Mouse (Mus musculus) myocyte (in vitro differentiated cells): ENCODE measurements around the gene Dcx. TPM values are rescaled to one million over a fixed set of nuclear protein-coding genes. Genes with fewer than 3 reads are reported as not detected.

Experiments
- H3K27me3 ChIP-seq: one replicate; pipeline ENCODE4 v1.6.1; 2011; ENCODE audit not compliant: control insufficient read depth, insufficient read depth, insufficient read length
- H3K36me3 ChIP-seq: one replicate; pipeline ENCODE4 v1.6.1; 2011; ENCODE audit not compliant: control insufficient read depth, insufficient read depth
- H3K4me2 ChIP-seq: one replicate; pipeline ENCODE4 v1.6.1; 2011; ENCODE audit warnings: low read depth, control low read depth
- H3K4me3 ChIP-seq: one replicate; pipeline ENCODE4 v1.5.1; 2011; ENCODE audit warnings: mild to moderate bottlenecking, control low read depth, moderate library complexity
- H3K79me2 ChIP-seq: one replicate; pipeline ENCODE4 v1.6.1; 2011; ENCODE audit not compliant: control insufficient read depth, insufficient read depth
- H3ac ChIP-seq: one replicate; pipeline ENCODE4 v1.6.1; 2011; ENCODE audit not compliant: control insufficient read depth, insufficient read length
- CEBPB ChIP-seq: IDR thresholded peaks from 2 replicates; pipeline ENCODE4 v1.6.1; 2011; ENCODE audit warnings: mild to moderate bottlenecking, moderate library complexity; ENCODE audit not compliant: poor library complexity, insufficient read depth, severe bottlenecking
- E2F4 ChIP-seq: IDR thresholded peaks from one replicate; pipeline ENCODE4 v1.6.1; 2011; ENCODE audit warnings: mild to moderate bottlenecking, control low read depth, moderate library complexity; ENCODE audit not compliant: insufficient read depth
- MAX ChIP-seq: IDR thresholded peaks from one replicate; pipeline ENCODE4 v1.6.1; 2011; ENCODE audit warnings: low read depth, mild to moderate bottlenecking, control low read depth
- MYOD1 ChIP-seq, 3 experiments: IDR thresholded peaks; one replicate each; pipeline ENCODE4 v1.6.1; 2011; ENCODE audit warnings: control low read depth in 2 of 3, low read depth in 2 of 3, mild to moderate bottlenecking in 2 of 3, moderate library complexity in 1 of 3; ENCODE audit not compliant: insufficient read length in 2 of 3, control insufficient read depth in 1 of 3
- MYOG ChIP-seq, 3 experiments: IDR thresholded peaks; one replicate each; pipeline ENCODE4 v1.6.1; 2011; ENCODE audit warnings: control low read depth in 2 of 3, low read depth in 2 of 3, mild to moderate bottlenecking in 2 of 3; ENCODE audit not compliant: insufficient read length in 2 of 3, control insufficient read depth in 1 of 3, insufficient read depth in 1 of 3
- POLR2A ChIP-seq: IDR thresholded peaks from one replicate; pipeline ENCODE4 v1.6.1; 2011; ENCODE audit warnings: low read depth, mild to moderate bottlenecking, control low read depth, moderate library complexity; ENCODE audit not compliant: insufficient read length
- POLR2AphosphoS2 ChIP-seq: IDR thresholded peaks from one replicate; pipeline ENCODE4 v1.6.1; 2011; ENCODE audit warnings: low read depth, control low read depth; ENCODE audit not compliant: insufficient read length
- REST ChIP-seq: IDR thresholded peaks from one replicate; pipeline ENCODE4 v1.6.1; 2011; ENCODE audit warnings: mild to moderate bottlenecking, control low read depth, moderate library complexity; ENCODE audit not compliant: insufficient read depth, insufficient read length
- SRF ChIP-seq: IDR thresholded peaks from one replicate; pipeline ENCODE4 v1.6.1; 2011; ENCODE audit warnings: low read depth; ENCODE audit not compliant: control insufficient read depth, insufficient read length
- TCF12 ChIP-seq: IDR thresholded peaks from one replicate; pipeline ENCODE4 v1.6.1; 2011; ENCODE audit warnings: mild to moderate bottlenecking, control low read depth; ENCODE audit not compliant: poor library complexity, insufficient read depth, severe bottlenecking
- TCF3 ChIP-seq: IDR thresholded peaks from one replicate; pipeline ENCODE4 v1.6.1; 2011; ENCODE audit warnings: low read depth, control low read depth; ENCODE audit not compliant: insufficient read length
- USF1 ChIP-seq: IDR thresholded peaks from one replicate; pipeline ENCODE4 v1.6.1; 2011; ENCODE audit warnings: low read depth, mild to moderate bottlenecking, control low read depth, moderate library complexity
- polyA plus RNA-seq: library from polyadenylated mRNA; unstranded; fragments of >200 nt; fragmentation: generic; extraction: Trizol; gene quantifications from one replicate; pipeline ENCODE4 v1.2.1, GENCODE M21; 2012; ENCODE audit warnings: missing spikeins

Gene Dcx
- polyA plus RNA-seq, 1 experiment: 0.02 TPM

DNA sequence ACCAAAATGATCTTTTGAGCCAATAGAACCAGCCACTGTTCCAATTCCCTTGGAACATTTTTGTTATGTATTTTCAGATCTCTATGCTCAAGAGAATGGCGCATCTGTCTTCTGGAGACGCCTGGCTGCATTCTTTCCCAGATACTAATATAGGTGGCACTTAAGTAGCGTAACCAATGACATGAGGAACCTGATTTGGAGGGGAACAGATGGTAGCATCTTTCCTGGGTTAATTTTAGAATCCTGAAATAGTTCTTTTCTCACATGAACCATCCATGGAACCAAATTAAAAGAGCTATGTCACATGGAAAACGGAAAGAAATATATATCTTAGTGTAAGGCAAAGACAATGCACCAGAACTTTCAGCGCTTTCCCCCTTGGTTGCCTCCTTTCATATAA lies 11.0 kb downstream of the Dcx start:
- Histone ChIP-seq H3K36me3 (no peaks in the 10 kb centered on the region), H3K4me3 (no peak overlapping the region)

DNA sequence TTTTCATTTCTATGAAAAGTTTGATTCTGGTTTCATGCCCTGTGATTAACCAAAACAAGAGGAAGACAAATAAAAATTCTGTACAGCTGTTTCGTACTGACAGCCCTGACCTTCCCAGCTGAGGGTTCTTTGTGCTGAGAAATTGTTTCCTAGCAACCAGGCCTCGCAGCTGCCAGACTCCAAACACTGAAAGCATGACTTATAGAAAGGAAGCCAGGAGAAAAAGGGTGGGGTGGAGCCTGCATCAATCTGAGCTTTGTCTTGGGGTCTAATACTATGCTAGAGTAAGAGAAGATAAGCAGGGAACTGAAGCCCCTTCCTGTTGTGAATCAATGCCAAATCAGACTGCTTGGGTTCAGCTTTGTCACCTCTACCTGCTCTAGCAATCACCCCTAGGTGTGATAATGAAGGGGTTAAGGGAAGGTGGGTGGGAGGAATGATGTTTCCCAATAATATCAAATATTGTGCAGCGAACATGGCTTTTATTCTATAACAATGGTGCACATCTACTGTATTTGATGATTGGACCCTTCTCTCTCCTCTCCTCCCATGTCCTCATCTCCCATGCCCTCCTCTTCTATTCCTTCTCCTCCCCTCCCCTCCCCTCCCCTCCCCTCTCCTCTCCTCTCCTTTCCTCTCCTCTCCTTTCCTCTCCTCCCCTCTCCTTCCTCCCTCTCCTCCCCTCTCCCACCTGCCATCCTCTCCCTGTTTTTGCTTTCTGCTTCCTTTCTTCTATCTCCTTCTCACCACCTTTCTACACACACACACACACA lies 26.2 kb downstream of the Dcx start:
- H3K27me3 ChIP-seq: no peaks in the 10 kb centered on the region
- H3ac ChIP-seq: no peak overlapping the region
- no peak overlapping the region for H3K4me2 ChIP-seq
- no peak overlapping the region for H3K4me3 ChIP-seq
- TF ChIP-seq TCF12 (no peak), E2F4 (no peak), REST (no peak), CEBPB (no peak), USF1 (no peak), TCF3 (no peak), MYOD1 (IDR thresholded peaks at IDR 0.05; ENCODE audit: control insufficient read depth in 1 of 3, insufficient read length in 2 of 3, low read depth in 2 of 3) (no peak), SRF (no peak), POLR2AphosphoS2 (no peak), POLR2A (no peak), MAX (no peak), MYOG (IDR thresholded peaks at IDR 0.05; ENCODE audit: control insufficient read depth in 1 of 3, insufficient read depth in 1 of 3, insufficient read length in 2 of 3, low read depth in 2 of 3) (no peak)
- H3K79me2 ChIP-seq: no peaks in the 10 kb centered on the region
- H3K36me3 ChIP-seq: no peaks in the 10 kb centered on the region

More for the DNA sequence above, 11.0 kb downstream of the Dcx start:
- Histone ChIP-seq H3K4me2 (no peak overlapping the region), H3K79me2 (no peaks in the 10 kb centered on the region), H3ac (no peak overlapping the region), H3K27me3 (no peaks in the 10 kb centered on the region)
- TF ChIP-seq TCF12: no peak

DNA sequence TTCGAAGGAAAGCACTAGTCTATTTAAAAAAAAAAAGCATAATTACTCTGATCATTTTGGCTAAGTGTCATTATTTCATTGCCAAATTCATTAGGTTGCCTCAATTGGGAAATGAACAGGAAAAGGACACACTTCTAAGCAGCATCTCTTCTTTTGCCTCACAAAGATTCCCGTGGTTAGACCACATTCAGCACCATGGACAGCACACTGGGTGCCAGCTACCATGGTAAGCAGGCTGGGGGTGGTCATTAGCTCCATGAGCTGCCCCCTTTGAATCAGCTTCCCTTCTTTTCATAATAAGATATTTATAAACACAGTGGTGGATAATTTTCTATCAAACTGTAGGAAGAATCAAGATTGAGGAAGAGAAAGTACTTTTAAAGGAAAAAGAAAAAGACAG lies 28.4 kb downstream of the Dcx start:
- TF ChIP-seq MYOG (IDR thresholded peaks at IDR 0.05; ENCODE audit: control insufficient read depth in 1 of 3, insufficient read depth in 1 of 3, insufficient read length in 2 of 3, low read depth in 2 of 3) (no peak), E2F4 (no peak), MAX (no peak), TCF12 (no peak), REST (peak; percentile 84), POLR2A (no peak)
- no peaks in the 10 kb centered on the region for H3K79me2 ChIP-seq
- no peak overlapping the region for H3K4me3 ChIP-seq
- H3K27me3 ChIP-seq: no peaks in the 10 kb centered on the region
- H3K36me3 ChIP-seq: no peaks in the 10 kb centered on the region
- H3K4me2 ChIP-seq: no peak overlapping the region
- no peak overlapping the region for H3ac ChIP-seq

DNA sequence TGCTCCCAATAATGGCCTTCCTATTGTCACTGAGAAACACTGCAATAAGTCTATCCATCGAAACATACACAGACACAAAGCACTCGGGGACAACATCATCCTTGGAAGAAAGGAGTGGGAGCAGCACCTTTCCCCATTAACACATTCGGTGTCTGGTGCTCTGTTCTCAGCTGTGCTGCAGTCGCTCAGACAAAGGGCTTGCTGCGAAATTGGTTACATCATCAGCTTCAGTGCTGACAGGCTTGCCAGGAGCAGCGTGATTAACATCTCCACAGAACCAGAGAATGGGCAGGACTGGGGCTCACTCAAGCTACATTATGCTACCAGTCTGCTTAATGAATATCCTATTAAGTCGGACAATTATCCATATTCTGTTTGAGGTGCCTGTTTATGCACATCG lies 30.8 kb downstream of the Dcx start:
- Histone ChIP-seq H3K27me3 (no peaks in the 10 kb centered on the region), H3K36me3 (no peaks in the 10 kb centered on the region), H3K79me2 (no peaks in the 10 kb centered on the region), H3K4me2 (no peak overlapping the region), H3ac (no peak overlapping the region), H3K4me3 (no peak overlapping the region)
- TF ChIP-seq REST (no peak), SRF (no peak), E2F4 (no peak)

DNA sequence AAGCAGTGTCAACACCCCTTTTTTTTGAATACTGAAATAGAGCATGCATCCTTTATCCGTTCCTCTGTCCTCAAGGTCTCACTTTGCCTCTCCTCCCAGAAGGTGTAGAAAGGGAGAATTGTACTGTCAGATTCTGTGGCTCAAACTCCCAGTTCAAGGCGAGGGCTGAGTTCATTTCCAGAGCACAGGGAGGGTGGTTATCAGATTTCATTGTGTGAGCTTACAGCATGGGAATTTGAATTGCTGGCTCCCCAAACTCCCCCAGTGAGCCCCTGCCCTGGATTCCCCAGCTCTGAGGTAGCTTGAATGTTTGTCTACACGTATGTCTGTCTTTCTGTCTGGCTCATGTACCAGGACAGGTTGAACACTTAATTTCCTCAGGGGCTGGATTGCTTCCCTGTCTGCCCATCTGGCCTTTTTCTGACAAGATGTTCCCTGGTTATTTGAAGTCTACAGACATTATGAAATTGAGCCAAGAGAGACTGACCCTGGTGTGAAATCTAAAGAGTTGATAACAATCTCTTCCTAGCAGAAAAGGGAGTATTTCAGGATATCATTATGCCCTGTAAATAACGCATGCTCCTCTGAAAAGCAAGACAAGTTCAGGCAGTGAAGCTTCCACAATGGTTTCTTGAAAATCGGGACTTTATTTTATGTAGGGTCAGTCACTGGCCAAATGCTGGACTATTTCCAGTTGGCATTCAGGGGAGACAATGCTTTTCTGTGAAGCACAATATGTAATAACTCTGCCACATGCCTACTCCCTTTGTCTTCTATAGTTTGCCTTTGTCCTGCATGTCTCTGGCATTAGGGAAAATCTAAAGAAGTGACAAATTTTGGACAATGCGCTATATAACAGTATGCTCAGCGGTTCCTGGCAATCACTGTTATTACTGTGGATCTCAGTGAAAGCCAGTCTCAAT lies 35.5 kb downstream of the Dcx start:
- TF ChIP-seq MAX: no peak
- TF ChIP-seq E2F4: no peak
- no peak for TF ChIP-seq REST
- no peak for TF ChIP-seq MYOD1 (IDR thresholded peaks at IDR 0.05; ENCODE audit: control insufficient read depth in 1 of 3, insufficient read length in 2 of 3, low read depth in 2 of 3)
- H3K4me3 ChIP-seq: no peak overlapping the region

More for the DNA sequence above, 35.5 kb downstream of the Dcx start:
- Histone ChIP-seq H3K79me2 (no peaks in the 10 kb centered on the region), H3ac (no peak overlapping the region), H3K27me3 (no peaks in the 10 kb centered on the region), H3K4me2 (no peak overlapping the region), H3K36me3 (no peaks in the 10 kb centered on the region)
